Mouse (Mus musculus) urinary bladder, postnatal 10 days (tissue): ENCODE measurements around the gene Ahcy.
"Not testable (repeated sequence)": the region's sequence is repeated elsewhere in the genome, so short reads cannot be mapped to it uniquely, and the experiment has no call there.

ENCODE experiments used
- DNase-seq: peaks from one replicate; pipeline ENCODE4 v3.0.0; 2022; ENCODE audit warnings: low spot score

Gene Ahcy

DNA sequence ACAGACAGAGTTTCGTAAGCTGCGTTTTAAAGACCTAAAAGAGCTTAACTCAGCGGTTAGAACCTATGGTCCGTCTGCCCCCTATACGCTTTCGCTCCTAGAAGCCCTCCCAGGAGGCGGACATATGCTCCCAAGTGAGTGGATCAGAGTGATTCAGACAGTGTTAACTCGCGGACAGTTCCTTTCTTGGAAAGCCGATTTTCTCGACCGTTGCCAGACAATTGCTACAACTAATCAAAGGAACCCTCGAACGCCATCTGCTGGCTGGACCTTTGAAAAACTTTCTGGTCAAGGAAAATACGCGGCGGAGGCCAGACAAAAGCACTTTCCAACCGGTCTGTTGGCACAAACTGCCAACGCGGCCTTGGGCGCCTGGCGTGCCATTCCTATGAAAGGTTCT, 54.6 kb downstream of the Ahcy start:
- DNase-seq: peak; percentile 62

DNA sequence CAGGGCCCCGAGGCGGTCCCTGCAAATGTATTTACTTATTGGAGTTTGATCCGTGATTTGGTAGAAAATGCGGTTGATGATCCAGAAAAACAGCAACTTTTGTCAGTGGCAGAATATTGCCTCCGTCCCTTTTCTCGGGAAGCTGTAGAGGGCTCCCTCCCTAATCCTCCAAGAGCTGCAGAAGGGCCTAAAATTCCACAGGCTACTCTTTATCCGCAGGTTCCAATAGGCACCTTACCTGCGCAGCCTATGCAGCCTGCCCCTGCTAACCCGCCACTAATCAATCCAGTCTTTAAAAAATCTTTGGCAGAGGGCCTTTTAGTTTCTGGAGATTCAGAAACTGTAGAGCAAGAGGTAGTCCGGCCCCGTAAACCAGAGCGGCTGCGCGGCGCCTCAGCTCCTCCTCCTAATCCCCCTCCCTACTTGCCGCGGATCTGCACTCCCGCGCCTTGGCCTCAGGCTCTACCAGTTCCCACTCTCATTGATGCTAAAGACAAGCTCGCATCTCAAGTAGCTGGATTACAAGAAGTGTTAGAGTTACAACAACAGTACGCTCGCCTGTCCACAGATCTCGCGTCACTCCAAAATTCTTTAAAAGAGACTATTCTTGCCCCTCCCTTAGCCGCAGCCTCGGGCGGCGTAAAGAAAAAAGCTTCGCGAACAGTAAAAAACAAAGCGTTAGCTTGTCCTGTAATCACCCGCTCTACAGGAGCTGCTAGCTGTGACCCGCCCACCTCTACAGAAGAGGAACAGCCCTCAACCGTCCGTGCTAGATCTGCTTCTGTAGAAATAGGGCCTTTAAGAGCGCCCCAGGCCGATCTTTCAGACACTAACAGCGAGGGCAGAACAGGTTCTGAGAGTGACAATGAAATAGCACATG, 55.3 kb downstream of the Ahcy start:
- DNase-seq: no peak

DNA sequence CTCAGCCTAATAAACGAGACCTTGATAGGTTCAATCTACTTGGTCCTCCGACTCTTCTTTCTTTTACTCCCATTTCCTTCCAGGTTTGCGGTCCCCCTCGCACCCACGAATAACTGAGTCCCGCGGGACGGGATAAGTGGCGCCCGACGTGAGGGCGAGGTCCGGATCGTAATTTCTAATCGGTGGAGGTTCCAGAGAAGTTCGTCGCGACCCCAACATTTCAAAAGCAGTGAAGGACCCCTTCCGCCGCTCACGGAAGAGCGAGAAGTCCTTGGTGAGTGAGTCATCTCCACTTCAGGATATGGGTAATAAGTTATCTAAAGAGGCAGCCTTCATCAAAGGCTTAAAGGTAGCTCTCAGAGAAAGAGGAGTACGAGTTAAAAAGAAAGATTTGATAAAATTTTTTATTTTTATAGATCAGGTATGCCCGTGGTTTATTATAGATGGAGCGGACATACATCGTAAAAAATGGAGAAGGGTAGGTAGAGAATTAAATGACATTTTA, 56.0 kb downstream of the Ahcy start, which contains the start of gene Gm14226:
Gene Gm14226 (plus strand): TSS at position 16 of the 505 bp plus-strand sequence.
- not testable (repeated sequence) for DNase-seq

DNA sequence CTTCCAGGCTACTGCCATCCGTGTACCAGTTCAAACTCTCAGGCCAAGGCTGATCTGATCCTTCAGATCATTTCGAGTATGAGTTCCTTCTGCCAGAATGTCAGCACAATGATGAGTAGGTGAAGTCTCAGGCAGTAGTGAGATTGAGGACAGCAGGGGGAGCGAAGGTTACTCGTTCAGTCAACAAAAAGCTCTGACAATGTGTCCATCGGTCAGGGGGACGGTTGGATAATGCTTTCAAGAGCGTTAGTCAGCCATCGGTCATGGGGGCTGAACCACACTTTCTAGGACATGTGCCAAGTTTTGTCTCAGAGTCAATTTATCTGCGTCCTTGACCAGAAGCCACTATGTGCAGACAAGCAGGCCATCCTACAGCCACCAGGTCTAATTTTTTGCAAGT, 57.5 kb downstream of the Ahcy start:
- not testable (repeated sequence) for DNase-seq

DNA sequence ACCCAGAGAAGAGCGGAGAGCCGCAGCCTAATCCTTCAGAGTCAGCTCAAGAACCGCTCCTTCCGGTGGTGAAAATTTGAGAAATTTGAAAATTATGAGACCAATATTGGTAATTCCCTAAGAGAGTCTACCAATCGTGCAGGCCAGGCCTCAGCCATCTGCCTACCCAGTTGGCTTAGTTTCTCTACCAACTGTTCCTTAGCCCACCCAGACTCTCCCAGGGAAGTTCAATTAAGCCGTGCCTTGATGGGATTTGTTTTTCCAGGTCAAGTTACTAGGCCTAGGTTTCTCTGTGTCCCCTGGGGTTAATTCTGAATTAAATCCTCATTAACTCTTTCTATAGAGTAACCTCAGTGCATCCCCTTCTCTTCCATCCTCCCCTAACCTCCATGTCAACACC, 61.3 kb downstream of the Ahcy start:
- DNase-seq: no peak

DNA sequence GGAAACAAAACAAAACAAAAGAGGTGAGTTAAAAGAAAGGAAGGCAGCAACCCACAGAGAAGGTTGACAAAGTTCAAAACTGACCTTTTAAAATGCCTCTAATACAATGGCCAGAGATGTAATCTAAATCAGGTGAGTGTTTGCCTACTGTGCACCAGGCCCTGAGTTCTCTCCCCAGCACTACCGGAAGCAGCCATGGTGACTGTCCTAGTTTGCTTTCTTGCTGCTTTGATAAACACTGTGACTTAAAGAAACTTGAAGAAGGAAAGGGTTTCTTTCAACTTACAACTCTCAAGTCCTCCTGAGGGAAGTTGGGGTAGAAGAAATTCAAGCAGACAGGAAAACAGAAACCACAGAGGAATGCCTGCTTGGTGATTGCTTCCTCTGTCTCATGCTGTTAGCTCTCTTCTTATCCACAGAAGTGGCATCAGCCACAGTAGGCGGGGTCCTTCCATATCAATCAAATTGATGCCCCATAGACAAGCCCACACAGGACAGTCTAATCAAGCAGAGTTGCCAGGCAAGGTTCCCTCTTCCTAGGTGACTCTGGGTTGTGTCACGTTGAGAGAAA, 63.1 kb downstream of the Ahcy start:
- DNase-seq: no peak
